Mouse (Mus musculus) embryonic facial prominence, embryonic 14.5 days (tissue): ENCODE data around the gene Cd5. TPM values are rescaled to one million over a fixed set of nuclear protein-coding genes. Genes with fewer than 3 reads are reported as not detected.

Experiments used
- ATAC-seq: fragments of 200-750 bp; cut with Nextera tagmentation; 2 replicates; pipeline ENCODE4 v1.8.0; 2017; ENCODE audit warnings: low read depth, moderate number of reproducible peaks, moderate TSS enrichment
- DNase-seq: peaks from one replicate; pipeline ENCODE4 v3.0.0-alpha.2; 2015; ENCODE audit warnings: low spot score
- H3K27ac ChIP-seq: fragments of 300-500 bp; sonication (generic); replicated peaks from 2 replicates; pipeline ENCODE4 v1.5.1; 2014; ENCODE audit warnings: low read depth, mild to moderate bottlenecking, low read length, moderate library complexity
- H3K27me3 ChIP-seq: fragments of 300-500 bp; sonication (generic); replicated peaks from 2 replicates; pipeline ENCODE4 v1.6.1; 2014; ENCODE audit warnings: low read length; ENCODE audit not compliant: control insufficient read depth, insufficient read depth
- H3K36me3 ChIP-seq: fragments of 300-500 bp; sonication (generic); 2 replicates; pipeline ENCODE4 v1.6.1; 2014; ENCODE audit warnings: low read length, mixed read lengths; ENCODE audit not compliant: control insufficient read depth, insufficient read depth
- H3K4me1 ChIP-seq: fragments of 300-500 bp; sonication (generic); 2 replicates; pipeline ENCODE4 v1.6.1; 2014; ENCODE audit warnings: antibody characterized with exemption, low read length; ENCODE audit not compliant: control insufficient read depth, insufficient read depth
- H3K4me2 ChIP-seq: fragments of 300-500 bp; sonication (generic); 2 replicates; pipeline ENCODE4 v1.6.1; 2014; ENCODE audit warnings: low read depth, mild to moderate bottlenecking, low read length, moderate library complexity, mixed read lengths
- H3K4me3 ChIP-seq: fragments of 300-500 bp; sonication (generic); 2 replicates; pipeline ENCODE4 v1.5.1; 2014; ENCODE audit warnings: low read depth, mild to moderate bottlenecking, low read length
- H3K9ac ChIP-seq: fragments of 300-500 bp; sonication (generic); 2 replicates; pipeline ENCODE4 v1.6.1; 2014; ENCODE audit warnings: low read depth, mild to moderate bottlenecking, low read length, moderate library complexity, mixed read lengths
- H3K9me3 ChIP-seq: fragments of 300-500 bp; sonication (generic); 2 replicates; pipeline ENCODE4 v1.6.1; 2016; ENCODE audit warnings: low read length; ENCODE audit not compliant: control insufficient read depth
- WGBS: fragments of 180-500 bp; shearing (Covaris S2); extraction: QIAGEN DNeasy Blood & Tissue Kit; methylation state at CpG from one replicate; pipeline ENCODE4 v1.1.7; 2014; 5-methylcytosine and 5-hydroxymethylcytosine counted together
- polyA plus RNA-seq: library from polyadenylated mRNA; unstranded; fragments of >200 nt; fragmentation: Nextera tagmentation; extraction: Ambion mirVana; gene quantifications from 2 replicates; pipeline ENCODE4 v1.2.1, GENCODE M21; 2014

Cd5 gene
- polyA plus RNA-seq, 1 experiment from 2014 or later, result 0.78 TPM

DNA sequence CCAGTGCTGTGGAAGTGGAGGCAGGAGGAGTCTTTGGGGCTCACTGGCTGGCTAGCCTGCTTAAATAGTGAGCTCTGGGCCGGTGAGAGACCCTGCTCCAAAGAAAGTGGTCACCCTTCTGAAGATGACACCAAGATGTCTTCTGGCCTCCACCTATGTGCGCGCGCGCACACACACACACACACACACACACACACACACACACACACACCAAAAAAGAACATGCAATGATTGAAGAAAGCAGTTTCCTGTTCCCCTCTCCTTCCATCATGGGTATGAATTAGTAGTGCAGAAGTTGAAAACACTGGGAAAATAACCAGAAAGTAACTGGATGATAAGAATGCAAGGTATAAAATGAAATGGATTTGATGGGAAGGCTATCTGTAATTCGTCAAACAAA is 35.3 kb upstream of the Cd5 start:
- no peak for DNase-seq
- H3K27ac ChIP-seq, result no peak overlapping the region
- no peaks in the 10 kb centered on the region for H3K4me1 ChIP-seq
- no peaks in the 10 kb centered on the region for H3K27me3 ChIP-seq
- no peaks in the 10 kb centered on the region for H3K9me3 ChIP-seq
- no peak overlapping the region for H3K4me2 ChIP-seq
- no peak overlapping the region for H3K9ac ChIP-seq
- 90% methylated on average over 6 of the region's 6 CpGs for WGBS
- no peaks in the 10 kb centered on the region for H3K36me3 ChIP-seq
- no peak overlapping the region for H3K4me3 ChIP-seq
- ATAC-seq, result no peak

DNA sequence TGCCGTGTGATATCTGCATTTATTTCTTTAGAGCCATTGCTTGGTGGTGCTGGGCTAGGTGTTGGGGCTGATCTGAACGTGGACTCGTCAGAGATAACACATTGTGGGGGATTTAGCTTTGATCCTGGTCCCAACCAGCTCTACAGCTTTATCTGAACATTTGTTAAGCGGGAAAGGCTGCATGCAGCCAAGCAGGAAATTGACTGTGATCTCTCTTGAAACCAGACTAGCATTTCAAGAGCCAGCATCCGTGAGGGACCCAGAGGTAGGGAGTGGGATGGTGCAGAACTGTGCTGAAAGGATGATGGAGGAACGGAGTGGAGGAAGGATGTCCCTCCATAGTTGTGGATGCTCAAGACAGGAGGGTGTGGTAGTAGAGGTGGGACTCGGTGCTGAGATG is 34.6 kb upstream of the Cd5 start:
- WGBS, result 81% methylated on average over 7 of the region's 7 CpGs
- DNase-seq (no peak), ATAC-seq (no peak)

DNA sequence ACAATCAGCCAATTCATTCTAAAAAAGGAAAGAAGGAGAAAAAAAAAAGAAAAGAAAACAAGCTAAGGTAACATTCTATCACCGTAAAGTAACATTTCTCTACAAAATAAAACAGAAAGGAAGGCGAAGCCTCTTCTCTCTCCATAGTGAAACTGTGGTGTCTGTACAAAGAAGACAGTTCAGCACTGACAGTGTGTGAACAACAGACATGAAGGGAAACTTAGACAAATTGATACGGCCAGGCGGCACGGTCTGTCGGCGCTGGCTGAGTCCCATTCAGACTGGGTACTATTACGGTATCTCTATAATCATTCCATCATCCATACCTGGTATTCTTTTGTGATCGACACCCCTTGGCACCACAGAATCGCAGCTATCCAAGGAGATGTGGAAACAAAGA is 34.1 kb upstream of the Cd5 start:
- Histone ChIP-seq H3K9me3 (no peaks in the 10 kb centered on the region), H3K9ac (no peak overlapping the region), H3K36me3 (no peaks in the 10 kb centered on the region), H3K4me3 (no peak overlapping the region), H3K4me2 (no peak overlapping the region), H3K27ac (no peak overlapping the region), H3K4me1 (no peaks in the 10 kb centered on the region), H3K27me3 (no peaks in the 10 kb centered on the region)
- no peak for DNase-seq
- 89% methylated on average over 10 of the region's 10 CpGs for WGBS
- no peak for ATAC-seq

More for the DNA sequence above, 34.6 kb upstream of the Cd5 start:
- Histone ChIP-seq H3K4me2 (no peak overlapping the region), H3K27me3 (no peaks in the 10 kb centered on the region), H3K36me3 (no peaks in the 10 kb centered on the region), H3K4me1 (no peaks in the 10 kb centered on the region), H3K27ac (no peak overlapping the region), H3K4me3 (no peak overlapping the region), H3K9ac (no peak overlapping the region), H3K9me3 (no peaks in the 10 kb centered on the region)

DNA sequence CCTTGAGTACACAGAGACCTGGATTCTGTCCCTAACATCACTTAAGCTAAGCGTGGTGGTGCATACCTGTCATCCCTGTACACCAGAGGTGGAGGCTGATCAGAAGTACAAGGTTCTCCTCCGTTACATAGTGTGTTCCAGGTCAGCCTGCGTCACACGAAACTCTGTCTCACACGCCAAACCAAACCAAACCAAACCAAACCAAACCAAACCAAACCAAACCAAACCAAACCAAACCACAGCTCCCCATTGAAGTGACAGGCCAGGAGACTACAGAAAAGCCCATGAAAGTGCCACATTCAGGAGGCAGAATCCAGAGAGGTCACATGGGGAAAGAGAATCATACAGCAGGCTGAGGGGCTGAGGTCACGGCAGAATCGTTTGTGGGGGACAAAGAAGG is 33.2 kb upstream of the Cd5 start:
- WGBS, result 82% methylated on average over 7 of the region's 7 CpGs
- Histone ChIP-seq H3K9me3 (no peaks in the 10 kb centered on the region), H3K4me1 (no peaks in the 10 kb centered on the region), H3K9ac (no peak overlapping the region), H3K27me3 (no peaks in the 10 kb centered on the region), H3K36me3 (no peaks in the 10 kb centered on the region), H3K27ac (no peak overlapping the region), H3K4me3 (no peak overlapping the region), H3K4me2 (no peak overlapping the region)
- DNase-seq (no peak), ATAC-seq (no peak)

DNA sequence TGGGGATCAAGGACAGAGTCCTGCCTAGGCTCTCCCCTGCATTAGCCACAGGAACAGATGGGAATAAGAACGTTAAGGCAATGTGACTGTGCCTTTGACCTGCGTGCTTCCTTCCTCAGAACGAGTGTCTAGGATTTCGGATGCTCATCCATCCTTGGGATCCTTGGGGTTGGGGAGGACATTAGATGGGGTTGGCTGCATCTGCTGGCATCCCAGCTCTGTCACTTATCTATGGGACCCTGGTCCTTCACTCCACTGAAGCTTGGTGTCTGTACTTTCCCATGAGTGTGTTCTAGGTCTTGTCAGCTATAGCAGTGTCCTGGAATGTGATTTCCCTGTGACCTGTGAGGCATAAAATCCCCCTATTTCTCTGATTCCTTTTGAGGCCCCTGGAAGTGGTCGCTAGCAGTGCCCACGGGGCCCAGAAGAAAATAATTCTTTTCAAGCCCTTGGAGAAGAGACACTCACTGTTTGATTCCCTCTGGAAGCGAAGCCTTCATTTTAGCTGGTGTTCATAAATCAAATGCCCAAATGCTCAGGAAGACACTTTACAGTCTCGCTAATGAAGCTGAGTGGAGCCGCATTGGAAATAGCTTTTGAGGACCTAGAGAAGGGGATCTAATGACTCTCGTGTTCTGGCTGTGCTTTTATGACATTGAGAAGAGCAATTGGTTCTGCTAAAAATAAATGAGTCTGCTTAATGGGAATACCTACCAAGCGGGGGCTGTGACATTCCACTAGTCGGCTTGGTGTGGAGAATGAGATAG is 30.8 kb upstream of the Cd5 start:
- Histone ChIP-seq H3K27ac (no peak overlapping the region), H3K36me3 (no peaks in the 10 kb centered on the region)

DNA sequence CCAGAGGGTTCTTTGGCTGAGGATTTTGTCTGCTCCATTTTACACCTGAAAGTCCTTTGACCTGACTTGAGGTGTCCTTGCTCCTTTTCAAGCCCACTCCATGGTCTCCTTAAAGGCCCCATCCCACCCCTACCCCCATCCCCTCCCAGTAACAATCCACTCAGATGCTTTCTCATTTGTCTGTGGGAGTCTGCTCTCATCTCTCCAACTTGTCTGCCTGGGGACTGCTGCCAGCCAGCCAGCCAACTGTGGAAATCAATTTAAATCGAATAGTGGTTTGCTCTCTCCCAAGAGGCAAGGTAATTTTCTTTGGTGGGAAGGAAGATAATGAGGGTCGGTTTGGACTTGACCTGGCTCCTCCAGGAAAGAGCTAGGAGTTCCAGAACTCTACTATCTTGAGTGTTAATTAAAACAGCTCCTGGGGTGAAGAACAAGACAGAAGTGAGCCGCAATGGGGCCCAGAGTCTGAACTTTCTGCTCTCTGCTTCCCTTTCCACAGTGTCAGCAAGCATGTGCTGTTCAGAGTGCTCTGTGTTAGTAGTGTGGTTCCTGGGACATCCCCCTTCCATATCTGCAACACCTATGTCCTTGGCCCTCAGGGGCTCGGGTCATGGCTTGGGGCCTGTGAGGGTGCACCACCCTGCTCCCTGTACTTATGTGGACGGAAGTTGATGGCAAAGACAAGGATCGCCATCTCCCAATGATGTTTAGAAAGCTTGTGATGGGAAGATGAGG is 30.1 kb upstream of the Cd5 start:
- Histone ChIP-seq H3K4me1 (no peaks in the 10 kb centered on the region), H3K4me2 (no peak overlapping the region), H3K9me3 (no peaks in the 10 kb centered on the region), H3K36me3 (no peaks in the 10 kb centered on the region), H3K27ac (no peak overlapping the region), H3K4me3 (no peak overlapping the region), H3K9ac (no peak overlapping the region), H3K27me3 (no peaks in the 10 kb centered on the region)
- no peak for DNase-seq
- WGBS, result 65% methylated on average over 6 of the region's 6 CpGs
- ATAC-seq, result no peak

More for the DNA sequence above, 30.8 kb upstream of the Cd5 start:
- Histone ChIP-seq H3K4me2 (no peak overlapping the region), H3K4me1 (no peaks in the 10 kb centered on the region), H3K9me3 (no peaks in the 10 kb centered on the region), H3K4me3 (no peak overlapping the region), H3K9ac (no peak overlapping the region), H3K27me3 (no peaks in the 10 kb centered on the region)
- no peak for DNase-seq
- no peak for ATAC-seq
- 72% methylated on average over 12 of the region's 12 CpGs for WGBS

DNA sequence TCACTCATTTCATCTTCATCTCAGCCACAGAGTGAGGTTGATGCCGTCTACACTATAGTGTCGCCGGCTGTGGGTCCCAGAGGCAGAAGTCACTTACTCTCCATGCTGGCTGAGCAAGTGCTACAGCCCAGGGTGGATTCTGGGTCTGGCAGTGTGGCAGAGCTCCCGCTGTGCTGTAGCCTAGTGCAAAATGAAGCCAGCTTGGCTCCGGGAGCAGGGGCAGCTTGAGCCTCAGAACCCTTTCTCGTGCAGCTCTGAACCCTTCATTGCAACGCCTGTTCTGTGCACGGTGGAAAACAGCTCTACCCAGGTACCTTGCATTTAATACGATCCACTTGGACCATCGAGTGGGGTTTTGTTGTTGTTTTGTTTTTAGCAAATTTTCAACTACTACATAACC is 28.8 kb upstream of the Cd5 start:
- DNase-seq, result no peak
- Histone ChIP-seq H3K4me3 (no peak overlapping the region), H3K27ac (no peak overlapping the region), H3K9me3 (no peaks in the 10 kb centered on the region), H3K4me1 (no peaks in the 10 kb centered on the region), H3K27me3 (no peaks in the 10 kb centered on the region), H3K9ac (no peak overlapping the region), H3K36me3 (no peaks in the 10 kb centered on the region), H3K4me2 (no peak overlapping the region)
- 82% methylated on average over 10 of the region's 10 CpGs for WGBS
- ATAC-seq, result no peak

DNA sequence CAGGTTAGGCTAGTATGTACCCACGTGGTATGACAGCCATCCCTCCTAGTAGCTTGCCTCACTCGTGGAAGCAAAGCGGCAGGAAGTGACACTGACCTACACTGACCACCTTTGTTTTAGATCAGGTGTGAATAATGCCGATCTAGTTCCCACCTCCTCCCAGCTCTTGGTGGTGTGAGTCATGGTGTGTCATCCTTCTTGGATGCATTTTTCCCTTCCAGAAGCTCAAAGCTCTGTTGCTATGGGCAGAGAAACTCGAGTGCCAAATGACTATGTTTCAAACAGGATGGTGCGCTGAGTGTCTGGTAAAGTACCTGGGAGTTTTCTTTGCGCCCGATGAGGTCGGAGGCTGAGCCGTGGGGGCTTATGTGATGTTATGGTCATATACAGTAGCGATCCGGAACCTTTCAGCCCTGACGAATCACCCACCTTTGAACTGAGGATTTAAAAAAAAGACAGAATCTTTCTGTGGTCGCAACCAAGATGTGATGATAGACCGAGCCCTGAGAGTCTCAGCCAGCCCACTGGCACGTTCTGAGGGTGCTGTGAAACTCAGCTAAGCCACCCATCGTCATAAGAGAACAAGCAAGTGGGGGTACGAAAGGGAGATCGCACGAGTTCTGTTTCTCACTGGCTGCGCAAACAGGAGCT is 24.7 kb upstream of the Cd5 start:
- no peak overlapping the region for H3K4me2 ChIP-seq
- no peak overlapping the region for H3K27ac ChIP-seq
- no peak overlapping the region for H3K9ac ChIP-seq
- peaks cover 19% of the 10 kb centered on the region for H3K4me1 ChIP-seq
- H3K36me3 ChIP-seq, result no peaks in the 10 kb centered on the region
- 76% methylated on average over 21 of the region's 21 CpGs for WGBS
- ATAC-seq (no peak), DNase-seq (no peak)
- H3K27me3 ChIP-seq, result no peaks in the 10 kb centered on the region
- H3K9me3 ChIP-seq, result no peaks in the 10 kb centered on the region
- no peak overlapping the region for H3K4me3 ChIP-seq
